Mouse (Mus musculus) bone marrow, adult 2 months (tissue): ENCODE results near the gene Nup93.

Experiments used
- CTCF ChIP-seq: fragments of 200-500 bp; IDR thresholded peaks from 2 replicates; pipeline ENCODE4 v1.5.1; 2011; ENCODE audit warnings: low read length, control low read depth; ENCODE audit not compliant: control insufficient read depth, insufficient read depth
- POLR2A ChIP-seq: fragments of 200-500 bp; IDR thresholded peaks from 2 replicates; pipeline ENCODE4 v1.6.1; 2011; ENCODE audit warnings: low read depth, mild to moderate bottlenecking, control low read depth, low read length, borderline replicate concordance; ENCODE audit not compliant: control insufficient read depth

- TF ChIP-seq CTCF (no peak), POLR2A (no peak)
Measured at GRCm38 (mm10) chr8:94343778-94344320, 129.5 kb downstream of the Nup93 start.
